In genomic region chr19:45312713-45313365, GRCm38 (mm10) we compare ENCODE assay signal across 10 mouse cellular contexts. TPM values are rescaled to one million over a fixed set of nuclear protein-coding genes. Genes with fewer than 3 reads are reported as not detected.
A peak's percentile ranks its signal among the peaks of the same experiment; 100 is the strongest.
DNase-seq lines count a peak whose midpoint lies in the region; ATAC-seq lines count a peak whose summit lies in the region.
"Had no signal": no experiment of that assay in that cellular context is flagged by ENCODE, and none has a peak within 500 bp of the region (broad histone marks: within the 10 kb centered on the region; RNA-seq: fewer than 3 reads in every experiment).

No protein-coding gene starts in this region.

- H3K36me3 ChIP-seq in heart, embryonic 10.5 days = no peaks in the 10 kb centered on the region
- H3K36me3 ChIP-seq in embryonic facial prominence, embryonic 13.5 days = no peaks in the 10 kb centered on the region
- no peaks in the 10 kb centered on the region for H3K36me3 ChIP-seq in hindbrain, embryonic 16.5 days (ENCODE audit: control insufficient read depth, insufficient read depth, low read length)
- H3K36me3 ChIP-seq in neural tube, embryonic 12.5 days = no peaks in the 10 kb centered on the region

- H3K27ac ChIP-seq in heart, embryonic 10.5 days = peak overlapping the region; percentile 66; the same call in 1 of the 2 replicates
- H3K27ac ChIP-seq in embryonic facial prominence, embryonic 13.5 days = no peak overlapping the region
- peak overlapping the region; percentile 64; the same call in 1 of the 2 replicates for H3K27ac ChIP-seq in hindbrain, embryonic 16.5 days (ENCODE audit: low read depth, low read length)
- peak overlapping the region; percentile 69 for H3K27ac ChIP-seq in neural tube, embryonic 12.5 days

- 28% methylated on average over 6 of the region's 6 CpGs for WGBS in heart, embryonic 10.5 days
- WGBS in embryonic facial prominence, embryonic 13.5 days = 21% methylated on average over 6 of the region's 6 CpGs
- WGBS in hindbrain, embryonic 16.5 days = 14% methylated on average over 6 of the region's 6 CpGs
- 21% methylated on average over 6 of the region's 6 CpGs for WGBS in neural tube, embryonic 12.5 days

- no peak overlapping the region for H3K4me3 ChIP-seq in heart, embryonic 10.5 days
- H3K4me3 ChIP-seq in embryonic facial prominence, embryonic 13.5 days = no peak overlapping the region
- no peak overlapping the region for H3K4me3 ChIP-seq in hindbrain, embryonic 16.5 days (ENCODE audit: low read length)
- no peak overlapping the region for H3K4me3 ChIP-seq in neural tube, embryonic 12.5 days

- no peaks in the 10 kb centered on the region for H3K9me3 ChIP-seq in heart, embryonic 10.5 days
- no peaks in the 10 kb centered on the region for H3K9me3 ChIP-seq in embryonic facial prominence, embryonic 13.5 days
- H3K9me3 ChIP-seq in hindbrain, embryonic 16.5 days (ENCODE audit: control insufficient read depth, low read length) = no peaks in the 10 kb centered on the region
- no peaks in the 10 kb centered on the region for H3K9me3 ChIP-seq in neural tube, embryonic 12.5 days

- peaks cover 51% of the 10 kb centered on the region for H3K4me1 ChIP-seq in heart, embryonic 10.5 days
- H3K4me1 ChIP-seq in embryonic facial prominence, embryonic 13.5 days = peaks cover 40% of the 10 kb centered on the region
- H3K4me1 ChIP-seq in hindbrain, embryonic 16.5 days (ENCODE audit: control insufficient read depth, insufficient read depth, low read depth, low read length) = peaks cover 29% of the 10 kb centered on the region
- H3K4me1 ChIP-seq in neural tube, embryonic 12.5 days = peaks cover 46% of the 10 kb centered on the region

- peak overlapping the region; percentile 40; the same call in 1 of the 2 replicates for H3K9ac ChIP-seq in embryonic facial prominence, embryonic 13.5 days
- H3K9ac ChIP-seq in hindbrain, embryonic 16.5 days (ENCODE audit: low read depth, low read length) = peak overlapping the region; percentile 28; the same call in 1 of the 2 replicates
- 0 out of 2 replicates have a peak overlapping the region, but pooled peaks have one; percentile 21 for H3K9ac ChIP-seq in neural tube, embryonic 12.5 days

- no peak overlapping the region for H3K4me2 ChIP-seq in embryonic facial prominence, embryonic 13.5 days
- no peak overlapping the region for H3K4me2 ChIP-seq in hindbrain, embryonic 16.5 days (ENCODE audit: low read length)
- H3K4me2 ChIP-seq in neural tube, embryonic 12.5 days (replicated peaks) = peak overlapping the region; percentile 12; the same call in 1 of the 2 replicates

- ATAC-seq in embryonic facial prominence, embryonic 13.5 days (ENCODE audit: insufficient number of reproducible peaks, insufficient read depth, low FRiP score, low TSS enrichment, low read depth) = no peak
- peak; percentile 34; the same call in 1 of the 2 replicates for ATAC-seq in hindbrain, embryonic 16.5 days
- ATAC-seq in neural tube, embryonic 12.5 days (ENCODE audit: low FRiP score, low read depth) = no peak

- peaks cover 30% of the 10 kb centered on the region for H3K27me3 ChIP-seq in heart, embryonic 10.5 days (ENCODE audit: insufficient read depth, poor library complexity, severe bottlenecking)
- H3K27me3 ChIP-seq in embryonic facial prominence, embryonic 13.5 days = peaks cover 35% of the 10 kb centered on the region
- no peaks in the 10 kb centered on the region for H3K27me3 ChIP-seq in hindbrain, embryonic 16.5 days (replicated peaks; ENCODE audit: control insufficient read depth, insufficient read depth, low read length)
- H3K27me3 ChIP-seq in neural tube, embryonic 12.5 days (replicated peaks) = peaks cover 8% of the 10 kb centered on the region; the same call in 1 of the 2 replicates

- no peak for DNase-seq in heart, embryonic 10.5 days (ENCODE audit: low spot score)
- no peak for DNase-seq in heart, adult 9 months (ENCODE audit: low spot score in 2 of 2)
- no peak for DNase-seq in T-cell, adult 2 months (ENCODE audit: low spot score)
- DNase-seq in lung, postnatal 4 days = no peak
- no peak for DNase-seq in lung, postnatal 25 days (ENCODE audit: low spot score)
- DNase-seq: heart, adult 18-20 months; lung, adult 2 months had no signal

RNA-seq across cellular contexts. Expression of gene Btrc, which starts 50.7 kb away (rescaled TPM):
- polyA plus RNA-seq in heart, embryonic 10.5 days (2016; fragmentation: Nextera tagmentation; extraction: Ambion mirVana) = 46.9 and 47.8 TPM in 2 replicates
- 48.1 and 54.7 TPM in 2 replicates for polyA plus RNA-seq in embryonic facial prominence, embryonic 13.5 days (2015; fragmentation: Nextera tagmentation; extraction: Ambion mirVana)
- polyA plus RNA-seq in hindbrain, embryonic 16.5 days (2015; fragmentation: Nextera tagmentation; extraction: Ambion mirVana) = 63.4 and 69.2 TPM in 2 replicates
- polyA plus RNA-seq in neural tube, embryonic 12.5 days (2016; fragmentation: Nextera tagmentation; extraction: Ambion mirVana) = 70.0 and 70.5 TPM in 2 replicates
